Mouse (Mus musculus): ENCODE data around the gene Cyp2d22. TPM values are rescaled to one million over a fixed set of nuclear protein-coding genes. Genes with fewer than 3 reads are reported as not detected.
"Not testable (repeated sequence)": the region's sequence is repeated elsewhere in the genome, so short reads cannot be mapped to it uniquely, and the experiment has no call there.

Cyp2d22 gene
- polyA plus RNA-seq, 1 experiment from 2014 or later, result 4.4 TPM

DNA sequence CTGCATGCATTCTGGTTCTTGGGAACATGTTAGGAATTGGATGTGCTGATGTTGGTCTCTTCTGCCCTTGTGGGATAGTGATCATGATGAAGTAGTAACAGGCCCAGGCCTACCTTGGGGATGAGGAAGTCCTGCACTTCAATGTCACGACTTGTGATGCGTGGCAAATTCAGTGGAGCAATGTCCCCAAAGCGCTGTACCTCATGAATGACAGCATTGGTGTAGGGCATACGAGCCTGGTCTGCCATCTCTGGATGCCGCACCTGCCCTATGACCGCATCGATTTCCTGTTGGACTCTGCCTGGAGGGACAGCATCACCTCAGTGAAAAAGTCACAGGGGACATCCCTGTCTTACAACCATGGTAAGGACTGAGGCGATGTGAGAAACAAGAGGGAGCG lies 23.5 kb upstream of the Cyp2d22 start:
- no peak overlapping the region for H3K4me3 ChIP-seq (ENCODE audit: low read depth, low read length)
- no peak overlapping the region for H3K27ac ChIP-seq (ENCODE audit: low read depth, low read length)
- no peaks in the 10 kb centered on the region for H3K36me3 ChIP-seq (ENCODE audit: control insufficient read depth, insufficient read depth, low read length)
- H3K27me3 ChIP-seq (ENCODE audit: control insufficient read depth, insufficient read depth, low read length), result no peaks in the 10 kb centered on the region
- no peak overlapping the region for H3K4me2 ChIP-seq
- no peak overlapping the region for H3K9ac ChIP-seq (ENCODE audit: low read depth, low read length)
- 84% methylated on average over 9 of the region's 9 CpGs for WGBS (ENCODE audit: insufficient replicate concordance)
- ATAC-seq (replicated peaks; ENCODE audit: insufficient number of reproducible peaks, low FRiP score, low TSS enrichment), result no peak
- no peaks in the 10 kb centered on the region for H3K9me3 ChIP-seq (replicated peaks; ENCODE audit: control insufficient read depth, low read length)
- H3K4me1 ChIP-seq (ENCODE audit: control insufficient read depth, insufficient read depth, low read length), result no peaks in the 10 kb centered on the region

DNA sequence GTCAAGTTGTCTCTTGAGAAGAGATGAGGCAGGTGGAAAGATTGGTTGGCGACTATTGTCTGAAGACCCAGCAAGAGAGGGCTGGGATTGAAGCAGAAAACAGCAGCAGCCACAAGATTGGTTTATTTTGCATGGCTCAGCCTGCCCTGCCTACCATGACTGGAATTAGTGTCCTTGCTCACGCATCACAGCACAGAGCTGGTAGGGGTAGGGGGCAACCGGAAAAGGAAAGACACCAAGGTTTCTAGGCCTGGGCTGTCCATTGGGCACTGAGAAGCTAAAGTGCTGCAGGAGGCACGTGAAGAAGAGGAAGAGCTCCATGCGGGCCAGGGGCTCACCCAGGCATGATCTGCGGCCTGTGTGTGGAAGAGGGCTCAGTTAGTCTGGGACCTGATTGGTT lies 22.7 kb upstream of the Cyp2d22 start:
- ATAC-seq (replicated peaks; ENCODE audit: insufficient number of reproducible peaks, low FRiP score, low TSS enrichment), result no peak
- Histone ChIP-seq H3K36me3 (ENCODE audit: control insufficient read depth, insufficient read depth, low read length) (no peaks in the 10 kb centered on the region), H3K4me2 (no peak overlapping the region), H3K27me3 (ENCODE audit: control insufficient read depth, insufficient read depth, low read length) (no peaks in the 10 kb centered on the region), H3K4me1 (ENCODE audit: control insufficient read depth, insufficient read depth, low read length) (no peaks in the 10 kb centered on the region), H3K9me3 (replicated peaks; ENCODE audit: control insufficient read depth, low read length) (no peaks in the 10 kb centered on the region), H3K27ac (ENCODE audit: low read depth, low read length) (no peak overlapping the region), H3K4me3 (ENCODE audit: low read depth, low read length) (no peak overlapping the region), H3K9ac (ENCODE audit: low read depth, low read length) (no peak overlapping the region)
- 73% methylated on average over 6 of the region's 6 CpGs for WGBS (ENCODE audit: insufficient replicate concordance)

DNA sequence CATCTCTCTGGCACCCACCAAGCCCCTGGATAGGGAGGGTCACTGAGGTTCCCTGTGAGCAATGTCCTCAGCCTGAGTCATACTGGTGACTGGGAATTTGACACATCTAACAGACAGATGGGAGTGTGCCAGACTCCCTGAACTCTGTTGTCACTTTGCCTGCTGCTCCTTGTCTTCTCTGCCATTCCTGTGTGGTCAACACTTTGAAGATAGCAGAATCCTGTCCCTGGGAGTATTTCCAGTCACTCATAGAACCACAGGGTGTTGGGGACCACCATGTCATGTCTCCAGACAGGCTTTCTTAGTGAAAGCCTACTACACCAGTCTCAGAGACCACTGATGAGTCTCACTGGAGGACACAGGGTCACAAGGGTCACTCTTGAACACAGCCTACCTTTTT lies 22.0 kb upstream of the Cyp2d22 start:
- no peak overlapping the region for H3K27ac ChIP-seq (ENCODE audit: low read depth, low read length)
- ATAC-seq (replicated peaks; ENCODE audit: insufficient number of reproducible peaks, low FRiP score, low TSS enrichment), result no peak

DNA sequence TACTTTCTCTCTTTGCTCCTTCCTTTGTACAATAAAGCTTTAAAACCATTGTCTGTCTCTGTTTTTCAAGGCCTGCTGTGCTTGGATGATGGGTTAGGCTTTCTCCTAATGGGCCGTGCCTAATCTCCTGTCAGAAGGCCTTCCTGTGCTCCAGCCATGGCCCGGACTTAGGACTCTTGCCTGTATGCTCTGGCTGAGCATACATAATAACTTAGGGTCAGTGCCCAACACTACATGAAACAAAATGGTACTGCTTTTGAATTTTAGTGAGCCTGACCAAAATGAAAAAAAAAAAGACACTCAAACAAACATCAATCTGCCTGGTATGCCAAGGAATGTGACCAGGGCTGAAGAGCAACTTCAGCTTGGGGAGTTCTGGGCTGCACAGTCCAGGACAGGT lies 21.5 kb upstream of the Cyp2d22 start:
- Histone ChIP-seq H3K9me3 (replicated peaks; ENCODE audit: control insufficient read depth, low read length) (no peaks in the 10 kb centered on the region), H3K4me3 (ENCODE audit: low read depth, low read length) (no peak overlapping the region), H3K4me2 (no peak overlapping the region), H3K4me1 (ENCODE audit: control insufficient read depth, insufficient read depth, low read length) (no peaks in the 10 kb centered on the region), H3K36me3 (ENCODE audit: control insufficient read depth, insufficient read depth, low read length) (no peaks in the 10 kb centered on the region), H3K27ac (ENCODE audit: low read depth, low read length) (no peak overlapping the region), H3K9ac (ENCODE audit: low read depth, low read length) (no peak overlapping the region), H3K27me3 (ENCODE audit: control insufficient read depth, insufficient read depth, low read length) (no peaks in the 10 kb centered on the region)
- ATAC-seq (replicated peaks; ENCODE audit: insufficient number of reproducible peaks, low FRiP score, low TSS enrichment), result no peak
- 72% methylated on average over 2 of the region's 2 CpGs for WGBS (ENCODE audit: insufficient replicate concordance)

More for the DNA sequence above, 22.0 kb upstream of the Cyp2d22 start:
- no peaks in the 10 kb centered on the region for H3K36me3 ChIP-seq (ENCODE audit: control insufficient read depth, insufficient read depth, low read length)
- no peak overlapping the region for H3K9ac ChIP-seq (ENCODE audit: low read depth, low read length)
- no peak overlapping the region for H3K4me3 ChIP-seq (ENCODE audit: low read depth, low read length)
- H3K4me2 ChIP-seq, result no peak overlapping the region
- no peaks in the 10 kb centered on the region for H3K27me3 ChIP-seq (ENCODE audit: control insufficient read depth, insufficient read depth, low read length)
- no peaks in the 10 kb centered on the region for H3K4me1 ChIP-seq (ENCODE audit: control insufficient read depth, insufficient read depth, low read length)
- H3K9me3 ChIP-seq (replicated peaks; ENCODE audit: control insufficient read depth, low read length), result no peaks in the 10 kb centered on the region

DNA sequence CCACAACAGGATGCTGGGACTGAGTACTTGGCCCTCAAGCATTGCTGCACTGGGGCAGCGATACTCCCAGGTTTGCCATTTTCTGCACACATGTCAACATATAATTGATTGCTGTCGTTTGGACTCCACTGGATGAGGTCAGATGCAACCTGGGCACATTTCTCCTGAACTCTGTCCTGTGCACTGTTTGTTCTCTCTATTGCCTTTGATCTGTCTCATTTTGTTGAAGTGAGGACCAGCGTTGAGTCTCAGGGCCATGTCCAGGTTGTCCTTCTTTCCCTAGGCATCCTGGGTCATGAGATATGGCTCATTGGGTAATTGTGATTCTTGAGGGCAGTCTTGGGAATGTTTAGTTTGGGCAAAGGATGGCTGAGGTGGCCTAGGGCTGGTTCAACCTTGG lies 15.9 kb upstream of the Cyp2d22 start:
- not testable (repeated sequence) for H3K9me3 ChIP-seq (replicated peaks; ENCODE audit: control insufficient read depth, low read length); H3K4me1 ChIP-seq (ENCODE audit: control insufficient read depth, insufficient read depth, low read length); H3K4me3 ChIP-seq (ENCODE audit: low read depth, low read length); H3K4me2 ChIP-seq; H3K27ac ChIP-seq (ENCODE audit: low read depth, low read length); ATAC-seq (replicated peaks; ENCODE audit: insufficient number of reproducible peaks, low FRiP score, low TSS enrichment); H3K36me3 ChIP-seq (ENCODE audit: control insufficient read depth, insufficient read depth, low read length); H3K27me3 ChIP-seq (ENCODE audit: control insufficient read depth, insufficient read depth, low read length); H3K9ac ChIP-seq (ENCODE audit: low read depth, low read length)
- 79% methylated on average over 3 of the region's 3 CpGs for WGBS (ENCODE audit: insufficient replicate concordance)

DNA sequence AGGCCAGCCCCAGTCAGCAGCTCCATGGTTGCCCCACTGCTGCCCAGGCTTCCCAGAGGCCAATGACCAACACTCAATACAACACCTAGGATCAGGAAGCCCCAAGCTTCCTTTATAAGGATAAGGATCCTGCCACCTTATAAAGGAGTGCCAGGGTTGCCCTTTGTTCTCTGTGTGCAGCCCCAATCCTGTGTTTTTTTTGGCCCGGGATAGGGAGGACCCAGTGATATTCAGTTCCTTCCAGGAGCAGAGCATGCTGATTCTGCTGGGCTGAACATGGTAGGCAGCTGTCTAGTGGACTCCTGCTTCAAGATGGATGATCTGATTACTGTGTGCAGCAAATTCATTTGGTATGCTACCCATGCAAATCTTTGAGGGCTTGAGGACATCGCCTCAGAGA lies 13.9 kb upstream of the Cyp2d22 start, which contains the start of gene Cyp2d11:
Cyp2d11 (minus strand) TSS at position 101 of the 400 bp plus-strand sequence.
- not testable (repeated sequence) for H3K4me3 ChIP-seq (ENCODE audit: low read depth, low read length); H3K36me3 ChIP-seq (ENCODE audit: control insufficient read depth, insufficient read depth, low read length); H3K4me2 ChIP-seq; H3K9ac ChIP-seq (ENCODE audit: low read depth, low read length); H3K9me3 ChIP-seq (replicated peaks; ENCODE audit: control insufficient read depth, low read length); H3K27ac ChIP-seq (ENCODE audit: low read depth, low read length); H3K4me1 ChIP-seq (ENCODE audit: control insufficient read depth, insufficient read depth, low read length); H3K27me3 ChIP-seq (ENCODE audit: control insufficient read depth, insufficient read depth, low read length); ATAC-seq (replicated peaks; ENCODE audit: insufficient number of reproducible peaks, low FRiP score, low TSS enrichment)
- WGBS (ENCODE audit: insufficient replicate concordance), result 76% methylated on average over 2 of the region's 2 CpGs

DNA sequence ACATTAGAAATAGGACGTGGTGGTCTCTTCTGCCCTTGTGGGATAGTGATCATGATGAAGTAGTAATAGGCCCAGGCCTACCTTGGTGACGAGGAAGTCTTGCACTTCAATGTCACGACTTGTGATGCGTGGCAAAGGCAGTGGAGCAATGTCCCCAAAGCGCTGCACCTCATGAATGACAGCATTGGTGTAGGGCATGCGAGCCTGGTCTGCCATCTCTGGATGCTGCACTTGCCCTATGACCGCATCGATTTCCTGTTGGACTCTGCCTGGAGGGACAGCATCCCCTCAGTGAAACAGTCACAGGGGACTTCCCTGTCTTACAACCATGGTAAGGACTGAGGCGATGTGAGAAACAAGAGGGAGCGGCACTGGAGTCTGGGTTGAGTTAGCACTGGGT lies 9.9 kb upstream of the Cyp2d22 start:
- H3K27ac ChIP-seq (ENCODE audit: low read depth, low read length); H3K36me3 ChIP-seq (ENCODE audit: control insufficient read depth, insufficient read depth, low read length); H3K4me2 ChIP-seq; H3K9ac ChIP-seq (ENCODE audit: low read depth, low read length); H3K4me1 ChIP-seq (ENCODE audit: control insufficient read depth, insufficient read depth, low read length); H3K9me3 ChIP-seq (replicated peaks; ENCODE audit: control insufficient read depth, low read length); ATAC-seq (replicated peaks; ENCODE audit: insufficient number of reproducible peaks, low FRiP score, low TSS enrichment); H3K4me3 ChIP-seq (ENCODE audit: low read depth, low read length); H3K27me3 ChIP-seq (ENCODE audit: control insufficient read depth, insufficient read depth, low read length): not testable (repeated sequence)
- WGBS (ENCODE audit: insufficient replicate concordance), result 78% methylated on average over 10 of the region's 10 CpGs

DNA sequence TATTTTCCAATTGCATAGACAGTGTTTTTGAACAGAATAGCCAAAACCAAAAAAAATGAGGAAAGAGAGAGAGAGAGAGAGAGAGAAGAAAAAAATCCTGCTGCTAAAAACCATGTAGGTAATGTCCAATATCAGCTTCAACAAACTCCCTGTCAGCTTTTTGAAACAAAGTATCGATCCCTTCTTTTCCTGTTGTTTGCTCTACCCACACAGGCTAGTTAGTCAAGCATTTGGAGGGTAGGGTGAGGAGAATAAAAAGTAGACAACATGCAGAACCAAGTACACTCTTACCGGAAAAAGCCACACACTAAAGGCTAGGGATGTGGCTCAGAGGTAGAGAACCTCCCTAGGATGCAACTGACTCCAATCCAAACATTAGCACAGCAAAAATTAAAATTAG lies 5.7 kb upstream of the Cyp2d22 start:
- Histone ChIP-seq H3K9me3 (replicated peaks; ENCODE audit: control insufficient read depth, low read length) (no peaks in the 10 kb centered on the region), H3K4me3 (ENCODE audit: low read depth, low read length) (no peak overlapping the region), H3K36me3 (ENCODE audit: control insufficient read depth, insufficient read depth, low read length) (no peaks in the 10 kb centered on the region), H3K27me3 (ENCODE audit: control insufficient read depth, insufficient read depth, low read length) (no peaks in the 10 kb centered on the region), H3K4me2 (no peak overlapping the region), H3K4me1 (ENCODE audit: control insufficient read depth, insufficient read depth, low read length) (peaks cover 3% of the 10 kb centered on the region), H3K27ac (ENCODE audit: low read depth, low read length) (no peak overlapping the region), H3K9ac (ENCODE audit: low read depth, low read length) (no peak overlapping the region)
- 81% methylated on average over 2 of the region's 2 CpGs for WGBS (ENCODE audit: insufficient replicate concordance)
- ATAC-seq (replicated peaks; ENCODE audit: insufficient number of reproducible peaks, low FRiP score, low TSS enrichment), result no peak

DNA sequence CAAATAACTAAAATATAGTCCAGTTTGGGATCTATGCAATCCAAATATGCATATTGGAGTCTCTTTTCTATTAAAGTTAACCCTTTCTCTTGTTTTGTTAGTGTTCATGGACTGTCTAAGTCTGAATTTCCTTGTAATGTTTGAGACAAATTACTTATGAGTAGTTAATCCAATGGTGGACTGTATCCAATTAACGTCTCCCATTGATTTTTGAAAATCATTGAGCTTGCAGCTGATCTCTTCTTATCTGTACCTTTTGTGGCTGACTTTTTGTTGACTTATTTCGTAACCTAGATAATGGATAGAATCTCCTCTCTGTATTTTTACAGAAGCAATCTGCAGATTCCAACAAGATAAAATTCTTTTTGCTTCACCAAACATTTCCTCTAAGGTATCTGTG lies 2.4 kb upstream of the Cyp2d22 start:
- 83% methylated on average over 2 of the region's 2 CpGs for WGBS (ENCODE audit: insufficient replicate concordance)
- no peaks in the 10 kb centered on the region for H3K36me3 ChIP-seq (ENCODE audit: control insufficient read depth, insufficient read depth, low read length)
- no peak for ATAC-seq (replicated peaks; ENCODE audit: insufficient number of reproducible peaks, low FRiP score, low TSS enrichment)
- peaks cover 10% of the 10 kb centered on the region for H3K4me1 ChIP-seq (ENCODE audit: control insufficient read depth, insufficient read depth, low read length)
- no peak overlapping the region for H3K4me3 ChIP-seq (ENCODE audit: low read depth, low read length)
- H3K9ac ChIP-seq (ENCODE audit: low read depth, low read length), result no peak overlapping the region
- H3K27me3 ChIP-seq (ENCODE audit: control insufficient read depth, insufficient read depth, low read length), result no peaks in the 10 kb centered on the region
- H3K27ac ChIP-seq (ENCODE audit: low read depth, low read length), result no peak overlapping the region
- H3K4me2 ChIP-seq, result no peak overlapping the region
- no peaks in the 10 kb centered on the region for H3K9me3 ChIP-seq (replicated peaks; ENCODE audit: control insufficient read depth, low read length)
